Mouse (Mus musculus) T-cell, adult 2 months (primary cell): ENCODE data around the gene Rpf2.

Source experiments
- DNase-seq: peaks from one replicate; pipeline ENCODE4 v3.0.0; 2022; ENCODE audit warnings: low spot score

Gene Rpf2

GRCm38 (mm10) chr10:40246374-40247165, at the start of gene Rpf2:
Rpf2 (minus strand) TSS chr10:40247036.
- peak; percentile 85 for DNase-seq

- DNase-seq = no peak
These were observed 45.8 kb upstream of the Rpf2 start for GRCm38 (mm10) chr10:40292640-40293039.

- DNase-seq = no peak
These were observed 39.9 kb upstream of the Rpf2 start for GRCm38 (mm10) chr10:40286767-40287166.

GRCm38 (mm10) chr10:40285571-40285970, 38.7 kb upstream of the Rpf2 start:
- DNase-seq = no peak

GRCm38 (mm10) chr10:40284997-40285396, 38.2 kb upstream of the Rpf2 start:
- no peak for DNase-seq

- DNase-seq = no peak
These were observed 37.5 kb upstream of the Rpf2 start for GRCm38 (mm10) chr10:40284179-40284831.

- no peak for DNase-seq
These were observed 36.8 kb upstream of the Rpf2 start for GRCm38 (mm10) chr10:40283636-40284035.

GRCm38 (mm10) chr10:40281565-40281964, 34.7 kb upstream of the Rpf2 start:
- no peak for DNase-seq

GRCm38 (mm10) chr10:40278317-40278716, 31.5 kb upstream of the Rpf2 start:
- no peak for DNase-seq

GRCm38 (mm10) chr10:40275991-40276390, 29.2 kb upstream of the Rpf2 start:
- DNase-seq = no peak

GRCm38 (mm10) chr10:40273938-40274337, 27.1 kb upstream of the Rpf2 start:
- DNase-seq = no peak

GRCm38 (mm10) chr10:40271216-40271615, 24.4 kb upstream of the Rpf2 start:
- DNase-seq = no peak

GRCm38 (mm10) chr10:40264920-40265319, 18.1 kb upstream of the Rpf2 start:
- DNase-seq = no peak

GRCm38 (mm10) chr10:40263691-40264090, 16.9 kb upstream of the Rpf2 start:
- no peak for DNase-seq

GRCm38 (mm10) chr10:40262200-40262599, 15.4 kb upstream of the Rpf2 start:
- DNase-seq = no peak

GRCm38 (mm10) chr10:40260305-40260704, 13.5 kb upstream of the Rpf2 start:
- DNase-seq = no peak

- DNase-seq = no peak
These were observed 12.7 kb upstream of the Rpf2 start for GRCm38 (mm10) chr10:40259542-40259941.

GRCm38 (mm10) chr10:40258976-40259375, 12.1 kb upstream of the Rpf2 start:
- DNase-seq = peak; percentile 41

- peak; percentile 88 for DNase-seq
These were observed 11.6 kb upstream of the Rpf2 start for GRCm38 (mm10) chr10:40258401-40258966.

- DNase-seq = peak; percentile 90
These were observed 10.8 kb upstream of the Rpf2 start, which contains the start of gene Gtf3c6 for GRCm38 (mm10) chr10:40257414-40258255. Gtf3c6 (minus strand) TSS chr10:40258108.

GRCm38 (mm10) chr10:40256716-40257115, 9.9 kb upstream of the Rpf2 start:
- peak; percentile 19 for DNase-seq

- no peak for DNase-seq
These were observed 4.1 kb upstream of the Rpf2 start for GRCm38 (mm10) chr10:40250969-40251368.
